Mouse (Mus musculus) right cerebral cortex, postnatal 10 days (tissue): ENCODE data around the gene Scn4a.
"Not testable (repeated sequence)": the region's sequence is repeated elsewhere in the genome, so short reads cannot be mapped to it uniquely, and the experiment has no call there.

Experiments
- DNase-seq, 2 experiments: peaks; one replicate each; pipeline ENCODE4 v3.0.0; 2021; ENCODE audit warnings: low spot score in 2 of 2

Gene Scn4a

GRCm38 (mm10) chr11:106353188-106353587 is at the start of gene Scn4a:
Scn4a (minus strand) TSS chr11:106353288.
- DNase-seq: no peak

GRCm38 (mm10) chr11:106398481-106398880 is 45.4 kb upstream of the Scn4a start:
- no peak for DNase-seq

- no peak for DNase-seq
These were observed 44.6 kb upstream of the Scn4a start for GRCm38 (mm10) chr11:106397656-106398055.

- DNase-seq: not testable (repeated sequence)
These were observed 41.0 kb upstream of the Scn4a start for GRCm38 (mm10) chr11:106394055-106394454.

GRCm38 (mm10) chr11:106393331-106393616 is 40.2 kb upstream of the Scn4a start:
- DNase-seq: no peak

- no peak for DNase-seq
These were observed 39.7 kb upstream of the Scn4a start for GRCm38 (mm10) chr11:106392597-106393330.

GRCm38 (mm10) chr11:106391546-106392188 is 38.6 kb upstream of the Scn4a start:
- peak; percentile 74 to 81 for DNase-seq

- DNase-seq: no peak
These were observed 37.7 kb upstream of the Scn4a start for GRCm38 (mm10) chr11:106390757-106391156.

GRCm38 (mm10) chr11:106389611-106390010 is 36.5 kb upstream of the Scn4a start:
- DNase-seq: no peak

- no peak for DNase-seq
These were observed 34.7 kb upstream of the Scn4a start, which contains the start of gene Icam2 for GRCm38 (mm10) chr11:106387791-106388216. Icam2 (minus strand) TSS chr11:106388075.

- no peak for DNase-seq
These were observed 33.9 kb upstream of the Scn4a start for GRCm38 (mm10) chr11:106387020-106387419.

- no peak for DNase-seq
These were observed 33.3 kb upstream of the Scn4a start for GRCm38 (mm10) chr11:106386409-106386808.

- DNase-seq: no peak
These were observed 30.1 kb upstream of the Scn4a start for GRCm38 (mm10) chr11:106383051-106383790.

GRCm38 (mm10) chr11:106382424-106382823 is 29.3 kb upstream of the Scn4a start:
- no peak for DNase-seq

- no peak for DNase-seq
These were observed 28.8 kb upstream of the Scn4a start for GRCm38 (mm10) chr11:106381883-106382282.

- DNase-seq: no peak
These were observed 27.9 kb upstream of the Scn4a start for GRCm38 (mm10) chr11:106381011-106381410.

- DNase-seq: no peak
These were observed 21.9 kb upstream of the Scn4a start for GRCm38 (mm10) chr11:106374979-106375378.

- no peak for DNase-seq
These were observed 21.5 kb upstream of the Scn4a start for GRCm38 (mm10) chr11:106374559-106374958.

- no peak for DNase-seq
These were observed 20.9 kb upstream of the Scn4a start for GRCm38 (mm10) chr11:106373998-106374397.

GRCm38 (mm10) chr11:106366316-106366715 is 13.2 kb upstream of the Scn4a start:
- DNase-seq: peak; percentile 80 to 83

- DNase-seq: no peak
These were observed 12.3 kb upstream of the Scn4a start, which contains the start of gene Prr29 for GRCm38 (mm10) chr11:106365366-106365765. Prr29 (plus strand) TSS chr11:106365472.

GRCm38 (mm10) chr11:106364712-106365111 is 11.6 kb upstream of the Scn4a start:
- DNase-seq: peak; percentile 38 to 45

- no peak for DNase-seq
These were observed 6.3 kb upstream of the Scn4a start for GRCm38 (mm10) chr11:106359350-106359749.
